Mouse (Mus musculus) embryonic facial prominence, embryonic 12.5 days (tissue): ENCODE data around the gene Cntnap5c. TPM values are rescaled to one million over a fixed set of nuclear protein-coding genes. Genes with fewer than 3 reads are reported as not detected.
"Not testable (repeated sequence)": the region's sequence is repeated elsewhere in the genome, so short reads cannot be mapped to it uniquely, and the experiment has no call there.

Experiments used
- ATAC-seq: fragments of 200-750 bp; cut with Nextera tagmentation; 2 replicates; pipeline ENCODE4 v1.8.0; 2017; ENCODE audit not compliant: insufficient number of reproducible peaks, insufficient read depth, low FRiP score, low TSS enrichment
- H3K27ac ChIP-seq: fragments of 300-500 bp; sonication (generic); 2 replicates; pipeline ENCODE4 v1.5.1; 2016; ENCODE audit warnings: mild to moderate bottlenecking
- H3K27me3 ChIP-seq: fragments of 300-500 bp; sonication (generic); 2 replicates; pipeline ENCODE4 v1.6.1; 2016; ENCODE audit warnings: mild to moderate bottlenecking, moderate library complexity
- H3K36me3 ChIP-seq: fragments of 300-500 bp; sonication (generic); 2 replicates; pipeline ENCODE4 v1.6.1; 2016; ENCODE audit warnings: mild to moderate bottlenecking
- H3K4me1 ChIP-seq: fragments of 300-500 bp; sonication (generic); 2 replicates; pipeline ENCODE4 v1.6.1; 2016
- H3K4me2 ChIP-seq: fragments of 300-500 bp; sonication (generic); replicated peaks from 2 replicates; pipeline ENCODE4 v1.6.1; 2016; ENCODE audit warnings: mild to moderate bottlenecking, moderate library complexity
- H3K4me3 ChIP-seq: fragments of 300-500 bp; sonication (generic); 2 replicates; pipeline ENCODE4 v1.5.1; 2016; ENCODE audit warnings: mild to moderate bottlenecking
- H3K9ac ChIP-seq: fragments of 300-500 bp; sonication (generic); 2 replicates; pipeline ENCODE4 v1.6.1; 2016; ENCODE audit warnings: mild to moderate bottlenecking, moderate library complexity
- H3K9me3 ChIP-seq: fragments of 300-500 bp; sonication (generic); 2 replicates; pipeline ENCODE4 v1.6.1; 2016; ENCODE audit warnings: mild to moderate bottlenecking, moderate library complexity
- WGBS: fragments of 180-500 bp; shearing (Covaris S2); methylation state at CpG from one replicate; pipeline ENCODE4 v1.1.7; 2016; 5-methylcytosine and 5-hydroxymethylcytosine counted together
- polyA plus RNA-seq: library from polyadenylated mRNA; unstranded; fragments of >200 nt; fragmentation: Nextera tagmentation; extraction: Ambion mirVana; gene quantifications from 2 replicates; pipeline ENCODE4 v1.2.1, GENCODE M21; 2016

The Cntnap5c gene
- polyA plus RNA-seq, 1 experiment from 2014 or later, result not detected

GRCm38 (mm10) chr17:57855811-57856210, 86.4 kb downstream of the Cntnap5c start:
- H3K4me2 ChIP-seq, H3K4me3 ChIP-seq, ATAC-seq, H3K9me3 ChIP-seq, H3K27me3 ChIP-seq, H3K36me3 ChIP-seq, H3K4me1 ChIP-seq, H3K9ac ChIP-seq, H3K27ac ChIP-seq: not testable (repeated sequence)
- no CpG with 5 or more reads among the region's 4 CpGs for WGBS

DNA sequence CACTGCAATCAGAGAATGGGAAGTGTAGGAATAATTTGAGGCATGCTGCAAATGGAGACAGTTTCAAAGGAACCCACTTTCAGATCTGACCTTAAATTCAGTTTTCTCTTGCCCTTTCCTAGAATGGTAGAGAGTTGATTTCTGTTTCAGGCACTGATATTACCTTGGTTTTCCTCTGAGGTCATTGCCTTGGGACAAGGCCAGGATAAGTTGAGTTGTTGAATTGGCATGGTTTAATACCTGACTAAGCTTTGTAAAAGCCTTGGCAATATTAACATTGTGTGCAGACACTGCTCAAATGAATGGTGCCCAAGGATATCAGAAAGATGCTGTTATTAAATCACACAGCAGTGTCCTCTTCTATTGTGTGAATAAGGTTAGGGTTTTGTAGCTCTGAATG, 96.6 kb downstream of the Cntnap5c start:
- Histone ChIP-seq H3K27ac (no peak overlapping the region), H3K9me3 (no peaks in the 10 kb centered on the region), H3K27me3 (no peaks in the 10 kb centered on the region), H3K9ac (no peak overlapping the region), H3K4me2 (no peak overlapping the region), H3K4me1 (no peaks in the 10 kb centered on the region), H3K4me3 (no peak overlapping the region), H3K36me3 (no peaks in the 10 kb centered on the region)
- no peak for ATAC-seq

GRCm38 (mm10) chr17:57887742-57888389, 118.5 kb downstream of the Cntnap5c start:
- no peaks in the 10 kb centered on the region for H3K36me3 ChIP-seq
- no peak overlapping the region for H3K27ac ChIP-seq
- no peak overlapping the region for H3K9ac ChIP-seq
- ATAC-seq, result no peak
- 79% methylated on average over 4 of the region's 4 CpGs for WGBS
- H3K9me3 ChIP-seq, result no peaks in the 10 kb centered on the region
- no peak overlapping the region for H3K4me3 ChIP-seq
- H3K4me2 ChIP-seq, result no peak overlapping the region
- H3K4me1 ChIP-seq, result no peaks in the 10 kb centered on the region
- H3K27me3 ChIP-seq, result no peaks in the 10 kb centered on the region

- no peak overlapping the region for H3K27ac ChIP-seq
- no peaks in the 10 kb centered on the region for H3K4me1 ChIP-seq
- no peak overlapping the region for H3K4me2 ChIP-seq
- no peaks in the 10 kb centered on the region for H3K9me3 ChIP-seq
- no peaks in the 10 kb centered on the region for H3K36me3 ChIP-seq
- no peaks in the 10 kb centered on the region for H3K27me3 ChIP-seq
- H3K9ac ChIP-seq, result no peak overlapping the region
- H3K4me3 ChIP-seq, result no peak overlapping the region
- ATAC-seq, result no peak
Observed at GRCm38 (mm10) chr17:57911770-57912293, 142.5 kb downstream of the Cntnap5c start.

DNA sequence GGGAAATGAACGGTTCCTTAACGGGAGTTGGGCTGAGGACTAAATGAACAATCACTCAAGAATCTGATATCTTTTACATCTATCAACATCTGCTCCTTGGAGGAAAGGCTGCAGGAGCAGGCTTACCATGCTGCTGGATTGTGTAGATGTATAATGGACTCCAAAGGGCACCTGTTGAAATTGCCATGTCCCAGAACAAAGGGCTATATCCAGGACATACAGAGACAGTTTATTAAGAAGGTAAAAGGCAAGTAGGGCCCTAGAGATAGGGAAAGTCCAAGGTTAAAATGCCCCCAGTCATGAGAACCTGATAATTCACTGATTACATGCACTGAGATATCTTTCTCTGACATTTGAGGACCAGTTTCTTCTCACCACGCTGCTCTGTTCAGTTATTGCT, 214.9 kb downstream of the Cntnap5c start:
- H3K27ac ChIP-seq, result no peak overlapping the region
- no peaks in the 10 kb centered on the region for H3K27me3 ChIP-seq
- no peaks in the 10 kb centered on the region for H3K9me3 ChIP-seq
- no peak overlapping the region for H3K4me3 ChIP-seq
- WGBS, result 79% methylated on average over 3 of the region's 3 CpGs
- H3K9ac ChIP-seq, result no peak overlapping the region
- H3K4me2 ChIP-seq, result no peak overlapping the region
- no peaks in the 10 kb centered on the region for H3K36me3 ChIP-seq
- no peaks in the 10 kb centered on the region for H3K4me1 ChIP-seq
- ATAC-seq, result no peak

- no peaks in the 10 kb centered on the region for H3K27me3 ChIP-seq
- 38% methylated on average over 2 of the region's 2 CpGs for WGBS
Observed at GRCm38 (mm10) chr17:57988420-57988819, 219.1 kb downstream of the Cntnap5c start.

GRCm38 (mm10) chr17:57996461-57996860, 227.1 kb downstream of the Cntnap5c start:
- Histone ChIP-seq H3K27ac (no peak overlapping the region), H3K36me3 (no peaks in the 10 kb centered on the region), H3K4me2 (no peak overlapping the region), H3K9ac (no peak overlapping the region), H3K4me3 (no peak overlapping the region), H3K27me3 (no peaks in the 10 kb centered on the region), H3K9me3 (no peaks in the 10 kb centered on the region), H3K4me1 (no peaks in the 10 kb centered on the region)
- no peak for ATAC-seq
- 44% methylated on average over 1 of the region's 1 CpGs for WGBS

More at GRCm38 (mm10) chr17:57988420-57988819, 219.1 kb downstream of the Cntnap5c start:
- no peak for ATAC-seq
- Histone ChIP-seq H3K27ac (no peak overlapping the region), H3K4me3 (no peak overlapping the region), H3K9me3 (no peaks in the 10 kb centered on the region), H3K4me1 (no peaks in the 10 kb centered on the region), H3K4me2 (no peak overlapping the region), H3K36me3 (no peaks in the 10 kb centered on the region), H3K9ac (no peak overlapping the region)

DNA sequence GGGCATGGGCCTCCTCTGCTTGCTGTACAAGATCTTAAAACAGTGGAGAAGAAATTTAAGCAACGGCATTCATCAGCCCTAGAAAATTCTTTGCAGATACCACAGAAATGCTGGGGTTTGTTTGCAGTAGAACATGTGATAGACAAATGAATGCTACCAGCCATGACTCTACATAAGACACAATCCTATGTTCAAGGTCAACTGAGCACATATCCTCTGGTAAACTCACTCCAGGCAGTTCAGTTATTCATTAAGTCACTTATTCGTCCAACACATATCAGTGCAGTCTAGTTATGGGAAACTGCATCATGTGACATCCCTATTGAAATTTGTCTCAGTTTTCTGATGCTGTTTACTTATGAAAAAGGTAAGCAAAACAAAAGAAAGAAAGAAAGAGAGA, 229.7 kb downstream of the Cntnap5c start:
- H3K4me2 ChIP-seq, result no peak overlapping the region
- no peaks in the 10 kb centered on the region for H3K4me1 ChIP-seq
- H3K9ac ChIP-seq, result no peak overlapping the region
- no peaks in the 10 kb centered on the region for H3K36me3 ChIP-seq
- WGBS, result 81% methylated on average over 2 of the region's 2 CpGs
- H3K4me3 ChIP-seq, result no peak overlapping the region
- H3K9me3 ChIP-seq, result no peaks in the 10 kb centered on the region
- no peak overlapping the region for H3K27ac ChIP-seq
- H3K27me3 ChIP-seq, result no peaks in the 10 kb centered on the region
- ATAC-seq, result no peak

DNA sequence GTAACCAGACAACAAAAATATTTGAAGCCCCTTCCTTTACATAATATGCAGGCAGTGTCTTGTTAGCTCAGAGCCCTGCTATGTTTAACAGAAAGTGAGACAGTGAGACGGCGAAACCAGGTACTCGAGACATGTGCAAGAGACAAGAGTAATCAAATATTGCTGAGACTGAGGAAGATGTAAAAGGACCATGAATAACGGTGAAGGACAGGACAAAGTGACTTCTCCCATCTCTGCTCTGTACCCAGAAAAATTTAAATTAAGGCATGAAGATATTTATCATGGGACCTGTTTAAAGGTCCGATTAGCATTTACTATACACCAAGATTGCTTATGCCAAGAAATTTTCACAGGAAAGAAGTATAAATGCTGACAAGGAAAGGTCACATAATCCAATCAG, 233.5 kb downstream of the Cntnap5c start:
- no peaks in the 10 kb centered on the region for H3K4me1 ChIP-seq
- no peak overlapping the region for H3K4me3 ChIP-seq
- H3K9me3 ChIP-seq, result no peaks in the 10 kb centered on the region
- ATAC-seq, result no peak
- H3K27ac ChIP-seq, result no peak overlapping the region
- H3K4me2 ChIP-seq, result no peak overlapping the region
- H3K27me3 ChIP-seq, result no peaks in the 10 kb centered on the region
- H3K9ac ChIP-seq, result no peak overlapping the region
- WGBS, result 78% methylated on average over 5 of the region's 5 CpGs
- no peaks in the 10 kb centered on the region for H3K36me3 ChIP-seq

- no peaks in the 10 kb centered on the region for H3K27me3 ChIP-seq
- H3K4me2 ChIP-seq, result no peak overlapping the region
- no peaks in the 10 kb centered on the region for H3K4me1 ChIP-seq
- H3K9ac ChIP-seq, result no peak overlapping the region
- no peak overlapping the region for H3K27ac ChIP-seq
- H3K36me3 ChIP-seq, result no peaks in the 10 kb centered on the region
- ATAC-seq, result no peak
- H3K9me3 ChIP-seq, result no peaks in the 10 kb centered on the region
- no peak overlapping the region for H3K4me3 ChIP-seq
- WGBS, result 63% methylated on average over 1 of the region's 1 CpGs
Observed at GRCm38 (mm10) chr17:58003322-58003721, 234.0 kb downstream of the Cntnap5c start.

GRCm38 (mm10) chr17:58004491-58004890, 235.1 kb downstream of the Cntnap5c start:
- H3K4me2 ChIP-seq, result no peak overlapping the region
- H3K27ac ChIP-seq, result no peak overlapping the region
- H3K27me3 ChIP-seq, result no peaks in the 10 kb centered on the region
- no peaks in the 10 kb centered on the region for H3K4me1 ChIP-seq
- H3K36me3 ChIP-seq, result no peaks in the 10 kb centered on the region
- WGBS, result 82% methylated on average over 2 of the region's 2 CpGs
- no peak overlapping the region for H3K4me3 ChIP-seq
- ATAC-seq, result no peak
- no peak overlapping the region for H3K9ac ChIP-seq
- H3K9me3 ChIP-seq, result no peaks in the 10 kb centered on the region

GRCm38 (mm10) chr17:58041178-58041577, 271.8 kb downstream of the Cntnap5c start:
- H3K36me3 ChIP-seq, result no peaks in the 10 kb centered on the region
- no peak overlapping the region for H3K9ac ChIP-seq
- H3K4me2 ChIP-seq, result no peak overlapping the region
- no peaks in the 10 kb centered on the region for H3K4me1 ChIP-seq
- no peak overlapping the region for H3K4me3 ChIP-seq
- WGBS, result 67% methylated on average over 2 of the region's 2 CpGs
- H3K27me3 ChIP-seq, result no peaks in the 10 kb centered on the region
- no peak overlapping the region for H3K27ac ChIP-seq
- no peaks in the 10 kb centered on the region for H3K9me3 ChIP-seq
- peak; percentile 15; the same call in 1 of the 2 replicates for ATAC-seq
